Mouse (Mus musculus) cerebellum, postnatal 4 days (tissue): ENCODE results near the gene Frs2.

Source experiments
- DNase-seq, 2 experiments: peaks; one replicate each; pipeline ENCODE4 v3.0.0; 2022; ENCODE audit warnings: low spot score in 2 of 2, mixed read lengths in 1 of 2

The Frs2 gene

GRCm38 (mm10) chr10:117148361-117149003, at the start of gene Frs2:
Gene Frs2, minus strand, starts transcription at chr10:117148534.
- DNase-seq, result peak; percentile 81 to 94

- no peak for DNase-seq
Measured at GRCm38 (mm10) chr10:117196696-117197095, 48.4 kb upstream of the Frs2 start.

GRCm38 (mm10) chr10:117195748-117196147, 47.4 kb upstream of the Frs2 start:
- DNase-seq, result no peak

- DNase-seq, result no peak
Measured at GRCm38 (mm10) chr10:117195005-117195404, 46.7 kb upstream of the Frs2 start.

- DNase-seq, result no peak
Measured at GRCm38 (mm10) chr10:117193364-117193763, 45.0 kb upstream of the Frs2 start.

- DNase-seq, result no peak
Measured at GRCm38 (mm10) chr10:117185399-117186089, 37.2 kb upstream of the Frs2 start.

- no peak for DNase-seq
Measured at GRCm38 (mm10) chr10:117181098-117181497, 32.8 kb upstream of the Frs2 start.

GRCm38 (mm10) chr10:117174645-117175044, 26.3 kb upstream of the Frs2 start:
- DNase-seq, result no peak

- DNase-seq, result no peak
Measured at GRCm38 (mm10) chr10:117173566-117174438, 25.5 kb upstream of the Frs2 start.

- no peak for DNase-seq
Measured at GRCm38 (mm10) chr10:117173111-117173510, 24.8 kb upstream of the Frs2 start.

- DNase-seq, result no peak
Measured at GRCm38 (mm10) chr10:117172069-117172468, 23.7 kb upstream of the Frs2 start.

- DNase-seq, result no peak
Measured at GRCm38 (mm10) chr10:117166785-117167425, 18.6 kb upstream of the Frs2 start.

- DNase-seq, result no peak
Measured at GRCm38 (mm10) chr10:117162662-117163061, 14.3 kb upstream of the Frs2 start.

- DNase-seq, result no peak
Measured at GRCm38 (mm10) chr10:117160099-117160498, 11.8 kb upstream of the Frs2 start.

- no peak for DNase-seq
Measured at GRCm38 (mm10) chr10:117152247-117152646, 3.9 kb upstream of the Frs2 start.

GRCm38 (mm10) chr10:117151676-117152075, 3.3 kb upstream of the Frs2 start:
- DNase-seq, result no peak

GRCm38 (mm10) chr10:117151241-117151640, 2.9 kb upstream of the Frs2 start:
- DNase-seq, result no peak

- no peak for DNase-seq
Measured at GRCm38 (mm10) chr10:117150764-117151163, 2.4 kb upstream of the Frs2 start.

- DNase-seq, result no peak
Measured at GRCm38 (mm10) chr10:117149942-117150617, 1.7 kb upstream of the Frs2 start.

GRCm38 (mm10) chr10:117149241-117149640, 907 bp upstream of the Frs2 start:
- DNase-seq, result no peak
